Mouse (Mus musculus) liver, embryonic 11.5 days (tissue): ENCODE data around the gene Exd1. TPM values are rescaled to one million over a fixed set of nuclear protein-coding genes. Genes with fewer than 3 reads are reported as not detected.

Experiments
- ATAC-seq: fragments of 200-750 bp; cut with Nextera tagmentation; replicated peaks from 2 replicates; pipeline ENCODE4 v1.8.0; 2017; ENCODE audit warnings: moderate number of reproducible peaks, mild to moderate bottlenecking, moderate TSS enrichment, moderate library complexity; ENCODE audit not compliant: low FRiP score
- DNase-seq: peaks from one replicate; pipeline ENCODE4 v3.0.0-alpha.2; 2017; ENCODE audit warnings: low spot score
- H3K27ac ChIP-seq: fragments of 300-500 bp; sonication (generic); 2 replicates; pipeline ENCODE4 v1.5.1; 2014; ENCODE audit warnings: mild to moderate bottlenecking, low read depth, low read length, control low read depth
- H3K27me3 ChIP-seq: fragments of 300-500 bp; sonication (generic); replicated peaks from 2 replicates; pipeline ENCODE4 v1.6.1; 2014; ENCODE audit warnings: low read length, mixed read lengths; ENCODE audit not compliant: control insufficient read depth, insufficient read depth
- H3K36me3 ChIP-seq: fragments of 300-500 bp; sonication (generic); 2 replicates; pipeline ENCODE4 v1.6.1; 2014; ENCODE audit warnings: mild to moderate bottlenecking, low read length, moderate library complexity, mixed read lengths; ENCODE audit not compliant: control insufficient read depth, insufficient read depth
- H3K4me1 ChIP-seq: fragments of 300-500 bp; sonication (generic); replicated peaks from 2 replicates; pipeline ENCODE4 v1.6.1; 2014; ENCODE audit warnings: low read length, mixed read lengths; ENCODE audit not compliant: control insufficient read depth, insufficient read depth
- H3K4me2 ChIP-seq: fragments of 300-500 bp; sonication (generic); 2 replicates; pipeline ENCODE4 v1.6.1; 2014; ENCODE audit warnings: mild to moderate bottlenecking, control low read depth, moderate library complexity
- H3K4me3 ChIP-seq: fragments of 300-500 bp; sonication (generic); 2 replicates; pipeline ENCODE4 v1.5.1; 2014; ENCODE audit warnings: low read depth, low read length, control low read depth
- H3K9ac ChIP-seq: fragments of 300-500 bp; sonication (generic); 2 replicates; pipeline ENCODE4 v1.6.1; 2014; ENCODE audit warnings: low read depth, low read length, control low read depth
- H3K9me3 ChIP-seq: fragments of 300-500 bp; sonication (generic); 2 replicates; pipeline ENCODE4 v1.6.1; 2016; ENCODE audit warnings: low read length, inconsistent platforms, mixed read lengths; ENCODE audit not compliant: control insufficient read depth
- whole genome bisulfite sequencing: fragments of 180-500 bp; shearing (Covaris S2); extraction: QIAGEN DNeasy Blood & Tissue Kit; methylation state at CpG from one replicate; pipeline ENCODE4 v1.1.7; 2014; 5-methylcytosine and 5-hydroxymethylcytosine counted together
- polyA plus RNA-seq: library from polyadenylated mRNA; unstranded; fragments of >200 nt; fragmentation: Nextera tagmentation; extraction: Ambion mirVana; gene quantifications from 2 replicates; pipeline ENCODE4 v1.2.1, GENCODE M21; 2014

Exd1 gene
- polyA plus RNA-seq = 0.25 and 0.29 TPM in 2 replicates

DNA sequence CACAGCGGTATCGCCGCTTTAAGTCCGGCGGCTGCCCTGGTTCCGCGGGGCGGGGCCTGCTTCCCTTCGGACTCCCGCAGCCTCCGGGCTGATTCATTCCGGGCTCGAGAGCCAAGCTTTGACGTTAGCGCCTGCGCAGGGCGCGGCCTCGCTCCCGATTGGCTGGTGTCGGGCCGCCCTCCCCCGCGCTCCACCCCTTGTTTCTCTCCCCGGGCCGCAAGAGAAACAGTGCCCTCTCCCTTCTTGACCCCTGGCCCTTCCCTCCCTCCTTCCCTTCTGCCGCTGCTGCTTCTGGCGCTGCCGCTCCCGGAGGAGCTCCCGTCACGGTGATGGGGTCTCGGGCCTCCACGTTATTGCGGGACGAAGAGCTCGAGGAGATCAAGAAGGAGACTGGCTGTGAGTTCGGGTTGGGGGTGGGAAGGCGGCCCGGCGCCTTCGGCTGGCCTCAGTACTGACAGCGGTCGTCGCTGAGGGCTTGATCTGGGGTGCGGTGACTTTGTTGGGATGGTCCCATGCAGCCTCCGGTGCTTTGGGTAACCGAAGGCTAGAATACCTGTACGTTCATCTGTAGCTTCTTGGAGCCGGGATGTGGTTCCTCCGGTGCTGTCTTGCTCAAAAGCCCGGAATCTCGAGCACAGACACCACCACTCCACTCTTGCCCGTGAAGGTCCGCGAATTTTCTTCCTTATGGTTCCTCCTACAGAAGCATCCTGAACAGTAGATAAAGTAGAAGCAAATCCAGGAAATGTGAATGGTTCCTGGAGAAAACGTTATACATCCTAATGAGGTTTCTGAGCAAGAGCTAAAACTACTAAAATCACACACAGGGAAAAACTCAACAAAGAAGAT is at the start of gene Exd1, which contains the start of gene Chp1:
Exd1 (minus strand) TSS at position 106 of the 849 bp plus-strand sequence.
Chp1 (plus strand) TSS at position 176 of the 849 bp plus-strand sequence.
- H3K27me3 ChIP-seq = no peaks in the 10 kb centered on the region
- no peaks in the 10 kb centered on the region for H3K9me3 ChIP-seq
- H3K4me2 ChIP-seq = peak within 1 kb of the TSS; percentile 84
- ATAC-seq (peak; percentile 95), DNase-seq (peak; percentile 96)
- WGBS = under 1% methylated on average over 57 of the region's 57 CpGs
- H3K4me1 ChIP-seq = peaks cover 14% of the 10 kb centered on the region
- no peaks in the 10 kb centered on the region for H3K36me3 ChIP-seq
- peak within 1 kb of the TSS; percentile 74; the same call in 1 of the 2 replicates for H3K27ac ChIP-seq
- H3K9ac ChIP-seq = peak within 1 kb of the TSS; percentile 61
- H3K4me3 ChIP-seq = peak within 1 kb of the TSS; percentile 57

DNA sequence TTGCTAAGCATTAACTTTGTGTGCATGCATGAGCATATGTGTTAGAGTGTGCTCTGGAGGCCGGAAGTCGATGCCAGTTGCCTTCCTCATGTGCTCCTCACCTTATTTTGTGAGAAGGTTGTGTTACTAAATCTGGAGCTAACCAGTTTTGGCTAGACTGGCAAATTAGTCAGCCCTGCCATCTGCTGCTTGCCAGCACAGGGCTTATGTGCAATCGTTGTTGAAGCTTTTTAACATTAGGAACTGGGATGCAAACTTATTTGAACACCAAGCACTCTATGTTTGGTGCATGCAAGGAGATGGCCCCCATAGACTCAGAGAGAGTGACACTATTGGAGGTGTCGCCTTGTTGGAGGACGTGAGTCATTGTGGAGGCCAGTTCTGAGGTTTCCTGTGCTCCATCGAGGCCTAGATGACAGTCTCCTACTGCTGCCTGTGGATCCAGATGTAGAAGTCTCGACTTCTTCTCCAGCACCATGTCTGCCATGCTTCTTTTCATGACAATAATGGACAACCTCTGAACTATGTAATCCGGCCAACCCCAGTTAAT is 49.4 kb upstream of the Exd1 start:
- 78% methylated on average over 8 of the region's 8 CpGs for whole genome bisulfite sequencing
- Histone ChIP-seq H3K9me3 (no peaks in the 10 kb centered on the region), H3K4me1 (peaks cover 12% of the 10 kb centered on the region), H3K4me2 (no peak overlapping the region), H3K27ac (no peak overlapping the region), H3K9ac (no peak overlapping the region), H3K4me3 (no peak overlapping the region), H3K36me3 (peaks cover 17% of the 10 kb centered on the region), H3K27me3 (no peaks in the 10 kb centered on the region)
- ATAC-seq (no peak), DNase-seq (no peak)

DNA sequence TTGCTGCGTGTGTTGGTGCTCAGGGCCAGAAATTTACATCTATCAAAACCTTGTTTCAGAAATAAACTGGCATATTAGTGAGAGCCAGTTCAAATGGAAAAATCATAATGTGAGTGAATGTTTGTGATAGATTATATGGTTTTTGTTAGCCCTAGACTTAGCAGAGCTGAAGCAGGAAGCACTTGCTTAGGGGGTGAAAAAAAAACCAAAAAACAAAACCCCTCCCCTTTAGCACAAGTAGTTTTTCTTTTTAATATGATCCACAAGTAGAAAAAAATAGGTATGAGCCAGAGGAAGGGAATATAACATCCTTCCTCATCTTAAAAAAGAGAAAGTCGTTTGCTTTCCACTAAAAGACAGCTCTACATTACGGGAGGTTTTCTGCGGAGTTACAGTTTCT is 47.9 kb upstream of the Exd1 start:
- Histone ChIP-seq H3K36me3 (peaks cover 14% of the 10 kb centered on the region), H3K9ac (peak overlapping the region; percentile 100), H3K9me3 (no peaks in the 10 kb centered on the region), H3K4me2 (peak overlapping the region; percentile 84), H3K27me3 (no peaks in the 10 kb centered on the region), H3K4me3 (peak overlapping the region; percentile 95), H3K27ac (0 out of 2 replicates have a peak overlapping the region, but pooled peaks have one; percentile 8), H3K4me1 (peaks cover 12% of the 10 kb centered on the region)
- DNase-seq (no peak), ATAC-seq (no peak)
- 36% methylated on average over 4 of the region's 4 CpGs for WGBS

DNA sequence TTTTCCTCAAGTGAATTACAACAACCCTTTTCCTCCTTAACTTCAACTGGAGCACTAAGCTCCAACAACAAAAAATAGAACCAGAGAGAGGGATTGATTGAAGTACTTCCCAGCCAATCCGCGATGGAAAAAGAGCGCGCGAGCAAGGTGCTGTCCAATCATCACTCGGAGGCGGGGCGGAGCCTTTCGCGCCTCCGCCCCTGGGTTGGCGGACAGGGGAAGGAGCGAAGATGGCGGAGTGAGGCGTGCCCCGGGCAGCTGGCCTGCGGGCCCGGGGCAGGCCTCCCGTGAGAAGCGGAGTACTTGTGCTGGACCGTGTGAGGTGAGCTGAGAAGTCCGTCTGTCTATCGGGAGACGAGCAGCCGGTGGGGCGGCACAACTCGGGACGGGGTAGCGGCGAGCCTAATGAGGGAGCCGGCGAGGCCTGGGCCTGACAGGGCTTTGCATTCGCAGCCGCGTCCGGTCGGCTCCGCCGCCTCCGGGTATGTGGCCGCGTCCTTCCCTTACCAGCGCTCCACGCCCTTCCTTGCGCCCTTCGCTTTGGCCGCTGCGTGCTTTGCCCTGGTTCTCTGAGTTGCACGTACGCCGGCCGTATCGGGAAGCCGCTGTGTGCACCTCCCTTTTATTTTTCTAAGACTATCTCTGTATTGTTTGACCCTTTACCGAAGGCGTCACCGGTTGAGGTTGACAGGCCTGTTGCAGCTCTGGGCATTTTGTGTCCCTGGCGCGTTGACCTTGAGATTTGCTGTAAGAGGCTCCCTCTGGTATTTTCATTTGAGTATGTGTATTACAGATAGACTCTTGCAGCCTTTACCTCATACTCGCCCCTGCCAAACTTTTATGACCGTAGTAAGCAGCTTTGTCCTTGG is 46.9 kb upstream of the Exd1 start:
- peak; percentile 93 for DNase-seq
- peak; percentile 95 for ATAC-seq
- Histone ChIP-seq H3K27ac (peak overlapping the region; percentile 94), H3K27me3 (no peaks in the 10 kb centered on the region), H3K9ac (peak overlapping the region; percentile 100), H3K4me3 (peak overlapping the region; percentile 95), H3K36me3 (peaks cover 12% of the 10 kb centered on the region), H3K4me1 (peaks cover 12% of the 10 kb centered on the region), H3K4me2 (peak overlapping the region; percentile 84), H3K9me3 (no peaks in the 10 kb centered on the region)
- WGBS = under 1% methylated on average over 61 of the region's 61 CpGs

DNA sequence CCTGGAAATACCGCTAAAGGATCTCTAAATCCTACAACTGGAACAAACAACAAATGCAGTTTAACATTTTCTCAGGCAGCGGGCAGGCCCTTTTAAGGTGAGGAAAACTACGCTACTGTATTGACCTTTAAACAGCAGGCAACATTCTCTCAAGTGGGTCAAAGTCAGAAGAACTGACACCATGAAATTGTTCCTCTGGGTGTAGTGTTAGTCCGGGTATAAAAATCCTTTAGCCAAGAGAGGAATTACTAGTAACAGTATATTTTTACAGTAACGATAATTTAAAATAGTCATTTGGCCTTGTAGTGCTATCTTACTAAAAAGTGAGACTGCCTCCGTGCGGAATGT is 46.3 kb upstream of the Exd1 start:
- Histone ChIP-seq H3K9ac (peak overlapping the region; percentile 100), H3K27ac (peak overlapping the region; percentile 79), H3K4me3 (peak overlapping the region; percentile 95), H3K4me2 (peak overlapping the region; percentile 84), H3K36me3 (peaks cover 11% of the 10 kb centered on the region), H3K4me1 (peaks cover 12% of the 10 kb centered on the region), H3K27me3 (no peaks in the 10 kb centered on the region), H3K9me3 (no peaks in the 10 kb centered on the region)
- ATAC-seq = peak; percentile 19; the same call in 1 of the 2 replicates
- no peak for DNase-seq
- WGBS = 12% methylated on average over 7 of the region's 7 CpGs

DNA sequence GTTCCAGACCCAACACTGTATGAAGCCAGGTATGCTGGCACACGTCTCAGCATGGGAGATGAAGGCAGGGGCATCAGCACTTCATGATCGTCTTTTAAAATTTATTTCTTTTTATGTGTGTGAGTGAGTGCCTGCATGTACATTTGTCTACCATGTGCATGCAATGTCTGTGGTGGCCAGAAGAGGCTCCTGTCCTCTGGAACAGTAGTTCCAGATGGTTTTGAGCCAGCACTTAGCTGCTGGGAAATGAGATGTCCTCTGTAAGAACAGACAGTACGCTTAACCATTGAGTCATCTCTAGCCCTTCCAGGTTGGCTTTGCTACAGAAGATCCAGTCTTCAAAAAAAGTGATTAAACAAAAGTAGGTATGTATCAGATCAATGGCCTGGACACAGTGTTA is 43.8 kb upstream of the Exd1 start:
- Histone ChIP-seq H3K36me3 (peaks cover under 1% of the 10 kb centered on the region; the same call in 1 of the 2 replicates), H3K4me2 (no peak overlapping the region), H3K27me3 (no peaks in the 10 kb centered on the region), H3K27ac (no peak overlapping the region), H3K9ac (no peak overlapping the region), H3K9me3 (no peaks in the 10 kb centered on the region), H3K4me3 (no peak overlapping the region), H3K4me1 (peaks cover 7% of the 10 kb centered on the region)
- ATAC-seq = no peak
- DNase-seq = no peak
- WGBS = 84% methylated on average over 3 of the region's 3 CpGs

DNA sequence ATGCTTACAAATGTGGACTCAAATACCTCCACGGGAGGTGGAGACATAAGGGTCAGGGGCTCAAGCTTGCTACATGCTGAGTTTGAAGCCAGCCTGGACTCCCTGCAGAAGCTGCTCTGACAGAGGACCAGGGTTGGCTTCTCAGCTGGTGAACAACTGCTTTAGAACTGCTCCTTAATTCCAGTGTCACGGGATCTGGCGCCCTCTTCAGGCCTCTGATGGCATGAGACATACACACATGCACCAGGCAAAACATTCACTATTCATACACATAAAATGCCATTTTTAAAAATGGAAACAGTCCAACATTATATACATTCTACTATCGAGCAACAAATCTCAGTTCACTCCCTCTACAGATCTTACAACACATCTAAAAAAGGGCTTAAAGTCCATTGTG is 40.0 kb upstream of the Exd1 start:
- no peak overlapping the region for H3K4me3 ChIP-seq

DNA sequence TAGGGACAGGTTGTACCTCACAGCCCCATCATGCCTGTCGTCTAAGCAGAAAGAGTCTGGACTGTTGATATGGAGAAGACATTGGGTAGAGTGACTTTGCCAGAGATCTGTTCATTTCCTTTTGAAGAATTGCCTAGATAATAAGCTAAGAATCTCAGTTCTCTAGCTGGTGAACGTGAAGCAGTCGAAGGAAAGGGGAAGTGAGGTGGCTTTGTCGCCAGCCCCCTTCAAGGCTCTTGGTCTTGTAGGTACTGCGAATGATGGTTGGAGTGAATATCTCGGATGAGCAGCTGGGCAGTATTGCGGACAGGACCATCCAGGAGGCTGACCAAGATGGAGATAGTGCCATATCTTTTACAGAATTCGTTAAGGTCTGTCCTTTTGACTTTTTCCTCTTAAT is 36.9 kb upstream of the Exd1 start:
- H3K9me3 ChIP-seq = no peaks in the 10 kb centered on the region
- H3K27ac ChIP-seq = no peak overlapping the region
- 65% methylated on average over 8 of the region's 8 CpGs for WGBS
- 0 out of 2 replicates have a peak, but pooled peaks cover 2% of the 10 kb centered on the region for H3K4me1 ChIP-seq
- H3K9ac ChIP-seq = no peak overlapping the region
- H3K4me2 ChIP-seq = no peak overlapping the region
- no peaks in the 10 kb centered on the region; the same call in 1 of the 2 replicates for H3K36me3 ChIP-seq
- no peak overlapping the region for H3K4me3 ChIP-seq
- no peak for DNase-seq
- ATAC-seq = no peak
- no peaks in the 10 kb centered on the region for H3K27me3 ChIP-seq

More for the DNA sequence above, 40.0 kb upstream of the Exd1 start:
- no peak overlapping the region for H3K9ac ChIP-seq
- no peaks in the 10 kb centered on the region; the same call in 1 of the 2 replicates for H3K36me3 ChIP-seq
- 11% methylated on average over 4 of the region's 4 CpGs for WGBS
- DNase-seq = peak; percentile 42
- 0 out of 2 replicates have a peak, but pooled peaks cover 2% of the 10 kb centered on the region for H3K4me1 ChIP-seq
- H3K27ac ChIP-seq = no peak overlapping the region
- peak; percentile 56; the same call in 1 of the 2 replicates for ATAC-seq
- H3K4me2 ChIP-seq = no peak overlapping the region
- H3K27me3 ChIP-seq = no peaks in the 10 kb centered on the region
- H3K9me3 ChIP-seq = no peaks in the 10 kb centered on the region
